Mouse (Mus musculus) heart, embryonic 16.5 days (tissue): ENCODE results near the gene Pon2. TPM values are rescaled to one million over a fixed set of nuclear protein-coding genes. Genes with fewer than 3 reads are reported as not detected.
"Not testable (repeated sequence)": the region's sequence is repeated elsewhere in the genome, so short reads cannot be mapped to it uniquely, and the experiment has no call there.

Experiments used
- ATAC-seq: fragments of 200-750 bp; cut with Nextera tagmentation; replicated peaks from 2 replicates; pipeline ENCODE4 v1.8.0; 2017; ENCODE audit warnings: moderate number of reproducible peaks; ENCODE audit not compliant: insufficient read depth, low FRiP score; ENCODE audit errors: extremely low read depth
- H3K27ac ChIP-seq: fragments of 300-500 bp; sonication (generic); 2 replicates; pipeline ENCODE4 v1.5.1; 2014; ENCODE audit warnings: mild to moderate bottlenecking, low read length, control low read depth, moderate library complexity
- H3K27me3 ChIP-seq: fragments of 300-500 bp; sonication (generic); 2 replicates; pipeline ENCODE4 v1.6.1; 2014; ENCODE audit warnings: low read length, mixed read lengths; ENCODE audit not compliant: control insufficient read depth, insufficient read depth
- H3K36me3 ChIP-seq: fragments of 300-500 bp; sonication (generic); 2 replicates; pipeline ENCODE4 v1.6.1; 2014; ENCODE audit not compliant: control insufficient read depth, insufficient read depth
- H3K4me1 ChIP-seq: fragments of 300-500 bp; sonication (generic); 2 replicates; pipeline ENCODE4 v1.6.1; 2014; ENCODE audit warnings: low read length, mixed read lengths; ENCODE audit not compliant: control insufficient read depth, insufficient read depth
- H3K4me2 ChIP-seq: fragments of 300-500 bp; sonication (generic); 2 replicates; pipeline ENCODE4 v1.6.1; 2014; ENCODE audit warnings: low read depth, mild to moderate bottlenecking, control low read depth, low read length
- H3K4me3 ChIP-seq: fragments of 300-500 bp; sonication (generic); 2 replicates; pipeline ENCODE4 v1.5.1; 2014; ENCODE audit warnings: mild to moderate bottlenecking, control low read depth, low read length
- H3K9ac ChIP-seq: fragments of 300-500 bp; sonication (generic); 2 replicates; pipeline ENCODE4 v1.6.1; 2014; ENCODE audit warnings: low read length, control low read depth
- H3K9me3 ChIP-seq: fragments of 300-500 bp; sonication (generic); replicated peaks from 2 replicates; pipeline ENCODE4 v1.6.1; 2016; ENCODE audit warnings: low read length; ENCODE audit not compliant: control insufficient read depth
- WGBS: fragments of 180-500 bp; shearing (Covaris S2); extraction: QIAGEN DNeasy Blood & Tissue Kit; methylation state at CpG from one replicate; pipeline ENCODE4 v1.1.7; 2014; 5-methylcytosine and 5-hydroxymethylcytosine counted together
- polyA plus RNA-seq: library from polyadenylated mRNA; unstranded; fragments of >200 nt; fragmentation: Nextera tagmentation; extraction: Ambion mirVana; gene quantifications from 2 replicates; pipeline ENCODE4 v1.2.1, GENCODE M21; 2015

Pon2 gene
- polyA plus RNA-seq = 48.7 and 53.8 TPM in 2 replicates

DNA sequence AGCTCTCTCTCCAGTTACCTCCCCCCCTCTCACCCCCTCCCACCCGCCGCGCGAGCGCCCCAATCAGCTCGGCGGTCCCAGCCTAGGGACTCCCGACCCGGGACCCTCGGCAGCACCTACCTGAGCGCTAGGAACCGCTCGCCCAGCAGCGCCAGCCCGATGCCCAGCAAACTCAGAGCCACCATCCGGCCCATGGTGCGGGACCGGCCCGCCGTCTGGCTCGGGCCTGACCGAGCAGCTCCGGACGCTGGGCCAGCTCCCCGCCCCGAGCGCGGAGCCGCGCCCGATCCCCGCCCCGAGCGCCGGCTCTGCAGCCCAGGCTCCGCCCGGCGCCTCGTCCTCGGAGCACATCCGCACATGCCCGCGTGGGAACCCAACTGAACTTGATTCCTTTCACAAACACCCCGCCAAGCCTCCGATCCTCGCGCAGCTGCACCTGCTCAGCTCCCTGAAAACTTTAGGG, at the start of gene Pon2:
TSS of gene Pon2 (minus strand) at position 364 of the 463 bp plus-strand sequence.
- H3K27ac ChIP-seq = peak within 1 kb of the TSS; percentile 95
- no peaks in the 10 kb centered on the region for H3K9me3 ChIP-seq
- peak within 1 kb of the TSS; percentile 87 for H3K4me3 ChIP-seq
- no peaks in the 10 kb centered on the region for H3K36me3 ChIP-seq
- peak; percentile 89 for ATAC-seq
- H3K4me2 ChIP-seq = peak within 1 kb of the TSS; percentile 75
- H3K9ac ChIP-seq = peak within 1 kb of the TSS; percentile 93
- H3K4me1 ChIP-seq = 0 out of 2 replicates have a peak, but pooled peaks cover 6% of the 10 kb centered on the region
- WGBS = under 1% methylated on average over 41 of the region's 47 CpGs
- H3K27me3 ChIP-seq = no peaks in the 10 kb centered on the region

DNA sequence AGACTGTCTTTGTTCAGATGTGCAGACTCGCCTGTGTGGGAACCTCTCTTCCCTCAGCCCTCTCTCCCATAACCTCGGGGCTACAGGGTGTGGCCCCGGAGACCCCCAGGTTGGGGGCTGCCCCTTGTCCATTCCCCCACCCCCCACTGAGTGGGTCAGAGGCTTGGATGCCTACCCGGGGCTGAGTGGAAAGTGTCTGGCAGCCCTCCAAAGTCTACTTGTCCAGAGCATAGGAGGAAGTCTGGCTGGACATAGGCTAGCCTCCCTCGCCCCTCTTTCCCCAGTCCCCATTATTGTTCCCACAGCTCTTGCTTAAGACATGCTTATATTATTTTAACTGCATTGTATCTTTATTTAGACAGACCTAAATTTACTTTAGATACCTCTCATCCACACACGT, 46.0 kb upstream of the Pon2 start:
- Histone ChIP-seq H3K4me1 (peaks cover 3% of the 10 kb centered on the region; the same call in 1 of the 2 replicates), H3K27ac (no peak overlapping the region), H3K9me3 (no peaks in the 10 kb centered on the region), H3K9ac (no peak overlapping the region), H3K4me2 (no peak overlapping the region; the same call in 1 of the 2 replicates), H3K36me3 (no peaks in the 10 kb centered on the region), H3K27me3 (no peaks in the 10 kb centered on the region), H3K4me3 (no peak overlapping the region)
- 42% methylated on average over 6 of the region's 6 CpGs for WGBS
- peak; percentile 52; the same call in 1 of the 2 replicates for ATAC-seq

DNA sequence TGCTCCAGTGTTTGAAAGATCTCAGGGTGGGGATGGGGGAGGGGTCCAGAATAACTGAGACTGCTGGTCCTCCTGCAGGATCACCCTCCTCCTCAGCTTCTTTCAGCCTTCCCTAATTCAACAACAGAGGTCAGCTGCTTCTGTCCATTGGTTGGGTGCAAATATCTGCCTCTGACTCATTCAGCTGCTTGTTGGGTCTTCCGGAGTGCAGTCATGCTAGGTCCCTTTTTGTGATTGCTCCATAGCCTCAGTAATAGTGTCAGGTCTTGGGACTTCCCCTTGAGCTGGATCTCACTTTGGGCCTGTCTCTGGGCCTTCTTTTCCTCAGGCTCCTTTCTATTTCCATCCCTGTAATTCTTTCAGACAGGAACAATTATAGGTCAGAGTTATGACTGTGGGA, 41.0 kb upstream of the Pon2 start:
- WGBS = 87% methylated on average over 1 of the region's 1 CpGs
- H3K4me2 ChIP-seq, H3K27me3 ChIP-seq, H3K36me3 ChIP-seq, H3K4me3 ChIP-seq, H3K9ac ChIP-seq, ATAC-seq, H3K27ac ChIP-seq, H3K4me1 ChIP-seq, H3K9me3 ChIP-seq: not testable (repeated sequence)

DNA sequence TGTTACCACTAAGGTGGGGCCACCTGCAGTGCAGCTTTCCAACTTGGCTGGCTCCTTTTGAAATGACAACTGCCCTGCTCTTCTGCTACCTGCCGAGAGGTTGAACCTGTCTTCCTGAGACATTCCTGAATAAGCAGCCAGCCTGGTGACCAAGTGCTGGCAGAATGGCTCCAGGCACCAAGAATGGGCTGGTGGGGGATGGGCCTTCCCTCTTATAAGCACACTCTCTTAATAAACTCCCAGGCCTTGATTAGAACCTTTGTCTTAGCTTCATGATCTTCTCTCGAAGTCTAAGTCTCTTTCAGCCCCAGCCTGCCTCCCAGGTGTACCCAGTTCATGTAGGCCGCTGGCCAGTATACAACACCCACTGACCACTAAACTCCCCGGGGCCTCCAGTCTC, 40.5 kb upstream of the Pon2 start:
- H3K4me1 ChIP-seq, H3K9me3 ChIP-seq, H3K9ac ChIP-seq, H3K27me3 ChIP-seq, H3K36me3 ChIP-seq, H3K4me2 ChIP-seq, H3K4me3 ChIP-seq, H3K27ac ChIP-seq, ATAC-seq: not testable (repeated sequence)
- 88% methylated on average over 4 of the region's 4 CpGs for WGBS

- H3K9ac ChIP-seq, ATAC-seq, H3K36me3 ChIP-seq, H3K4me1 ChIP-seq, H3K27me3 ChIP-seq, H3K4me3 ChIP-seq, H3K4me2 ChIP-seq, H3K27ac ChIP-seq, H3K9me3 ChIP-seq: not testable (repeated sequence)
These were observed 37.8 kb upstream of the Pon2 start for GRCm38 (mm10) chr6:5336016-5336415.

- Histone ChIP-seq H3K4me1 (no peaks in the 10 kb centered on the region), H3K4me2 (peak overlapping the region; percentile 46), H3K4me3 (no peak overlapping the region), H3K27me3 (no peaks in the 10 kb centered on the region), H3K36me3 (no peaks in the 10 kb centered on the region), H3K27ac (no peak overlapping the region), H3K9ac (no peak overlapping the region), H3K9me3 (no peaks in the 10 kb centered on the region)
- WGBS = 49% methylated on average over 5 of the region's 5 CpGs
- ATAC-seq = no peak
These were observed 35.8 kb upstream of the Pon2 start for GRCm38 (mm10) chr6:5334021-5334420.

DNA sequence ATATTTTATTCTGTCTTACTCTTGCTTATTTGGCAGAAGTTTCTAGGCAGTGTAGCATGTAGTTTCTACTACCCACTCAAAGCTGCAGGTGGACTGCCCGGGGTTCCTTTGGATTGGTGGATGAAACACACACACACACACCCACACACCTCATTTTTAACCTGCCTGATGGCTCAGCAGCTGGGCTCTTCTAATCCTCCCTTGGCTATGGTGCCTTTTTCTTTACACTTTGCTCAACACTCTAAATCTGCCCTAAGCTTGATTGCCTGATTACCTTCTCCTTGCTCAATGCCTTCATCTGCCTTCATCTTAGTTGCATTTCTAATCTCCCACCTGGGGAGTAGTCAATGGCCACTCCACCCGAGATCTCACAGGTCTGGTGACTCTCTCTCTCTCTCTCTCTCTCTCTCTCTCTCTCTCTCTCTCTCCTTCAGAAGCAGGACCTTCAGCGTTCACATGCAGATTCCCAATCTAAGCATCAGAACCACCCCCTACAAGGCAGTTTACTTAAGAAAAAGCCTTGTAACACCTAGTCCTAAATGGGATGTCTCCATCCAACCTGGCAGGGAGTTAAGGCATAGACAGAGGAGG, 34.4 kb upstream of the Pon2 start:
- Histone ChIP-seq H3K4me1 (no peaks in the 10 kb centered on the region), H3K4me2 (no peak overlapping the region), H3K4me3 (no peak overlapping the region), H3K36me3 (no peaks in the 10 kb centered on the region), H3K9me3 (no peaks in the 10 kb centered on the region), H3K9ac (no peak overlapping the region), H3K27me3 (no peaks in the 10 kb centered on the region), H3K27ac (no peak overlapping the region)
- no peak for ATAC-seq
- 70% methylated on average over 3 of the region's 3 CpGs for WGBS

GRCm38 (mm10) chr6:5325122-5325521, 26.9 kb upstream of the Pon2 start:
- 69% methylated on average over 2 of the region's 2 CpGs for WGBS
- H3K27ac ChIP-seq = no peak overlapping the region
- H3K4me2 ChIP-seq = no peak overlapping the region
- H3K27me3 ChIP-seq = no peaks in the 10 kb centered on the region
- H3K9me3 ChIP-seq = peaks cover 4% of the 10 kb centered on the region
- H3K36me3 ChIP-seq = no peaks in the 10 kb centered on the region
- no peak overlapping the region for H3K4me3 ChIP-seq
- no peaks in the 10 kb centered on the region for H3K4me1 ChIP-seq
- no peak for ATAC-seq
- no peak overlapping the region for H3K9ac ChIP-seq

- WGBS = 87% methylated on average over 6 of the region's 6 CpGs
These were observed 25.8 kb upstream of the Pon2 start for GRCm38 (mm10) chr6:5324101-5324500.

More at GRCm38 (mm10) chr6:5324101-5324500, 25.8 kb upstream of the Pon2 start:
- H3K9me3 ChIP-seq, ATAC-seq, H3K9ac ChIP-seq, H3K27ac ChIP-seq, H3K36me3 ChIP-seq, H3K27me3 ChIP-seq, H3K4me2 ChIP-seq, H3K4me1 ChIP-seq, H3K4me3 ChIP-seq: not testable (repeated sequence)
